Mouse (Mus musculus) forebrain, postnatal 0 days (tissue): Measurements from ENCODE around the gene Nipbl. TPM values are rescaled to one million over a fixed set of nuclear protein-coding genes. Genes with fewer than 3 reads are reported as not detected.
A peak's percentile ranks its signal among the peaks of the same experiment; 100 is the strongest.
"Not testable (repeated sequence)": the region's sequence is repeated elsewhere in the genome, so short reads cannot be mapped to it uniquely, and the experiment has no call there.

Experiments
- ATAC-seq: fragments of 200-750 bp; cut with Nextera tagmentation; 2 replicates; pipeline ENCODE4 v1.8.0; 2017; ENCODE audit warnings: mild to moderate bottlenecking, moderate library complexity
- DNase-seq: peaks from one replicate; pipeline ENCODE4 v3.0.0-alpha.2; 2015
- H3K27ac ChIP-seq: fragments of 300-500 bp; sonication (generic); 2 replicates; pipeline ENCODE4 v1.5.1; 2014; ENCODE audit warnings: low read depth, mild to moderate bottlenecking, antibody characterized with exemption, low read length, moderate library complexity, mixed read lengths
- H3K27me3 ChIP-seq: fragments of 300-500 bp; sonication (generic); 2 replicates; pipeline ENCODE4 v1.6.1; 2014; ENCODE audit warnings: mild to moderate bottlenecking, low read length, mixed read lengths; ENCODE audit not compliant: insufficient read depth
- H3K36me3 ChIP-seq: fragments of 300-500 bp; sonication (generic); 2 replicates; pipeline ENCODE4 v1.6.1; 2014; ENCODE audit warnings: mild to moderate bottlenecking, moderate library complexity; ENCODE audit not compliant: insufficient read depth
- H3K4me1 ChIP-seq: fragments of 300-500 bp; sonication (generic); 2 replicates; pipeline ENCODE4 v1.6.1; 2014; ENCODE audit warnings: antibody characterized with exemption; ENCODE audit not compliant: insufficient read depth
- H3K4me2 ChIP-seq: fragments of 300-500 bp; sonication (generic); 2 replicates; pipeline ENCODE4 v1.6.1; 2014; ENCODE audit warnings: low read depth, mild to moderate bottlenecking, moderate library complexity
- H3K4me3 ChIP-seq: fragments of 300-500 bp; sonication (generic); 2 replicates; pipeline ENCODE4 v1.5.1; 2014; ENCODE audit warnings: low read depth, low read length, mixed read lengths
- H3K9ac ChIP-seq: fragments of 300-500 bp; sonication (generic); 2 replicates; pipeline ENCODE4 v1.6.1; 2014; ENCODE audit warnings: mild to moderate bottlenecking
- H3K9me3 ChIP-seq: fragments of 300-500 bp; sonication (generic); 2 replicates; pipeline ENCODE4 v1.6.1; 2016; ENCODE audit warnings: low read length
- CTCF ChIP-seq: sonication (generic); IDR thresholded peaks from 2 replicates; pipeline ENCODE4 v1.5.1; 2016; ENCODE audit warnings: antibody characterized with exemption, control low read depth, low read depth
- WGBS: fragments of 180-500 bp; shearing (Covaris S2); extraction: QIAGEN DNeasy Blood & Tissue Kit; methylation state at CpG from one replicate; pipeline ENCODE4 v1.1.7; 2014; 5-methylcytosine and 5-hydroxymethylcytosine counted together
- polyA plus RNA-seq: library from polyadenylated mRNA; unstranded; fragments of >200 nt; fragmentation: Nextera tagmentation; extraction: Ambion mirVana; gene quantifications from 2 replicates; pipeline ENCODE4 v1.2.1, GENCODE M21; 2015
- total RNA-seq: library from RNA; depleted of rRNA; stranded (reverse); fragments of >200 nt; gene quantifications from 2 replicates; pipeline ENCODE4 v1.2.3, GENCODE M21; 2014

Gene Nipbl
- total and polyA plus RNA-seq, 2 experiments from 2014 or later: 10.5 to 20.7 TPM

DNA sequence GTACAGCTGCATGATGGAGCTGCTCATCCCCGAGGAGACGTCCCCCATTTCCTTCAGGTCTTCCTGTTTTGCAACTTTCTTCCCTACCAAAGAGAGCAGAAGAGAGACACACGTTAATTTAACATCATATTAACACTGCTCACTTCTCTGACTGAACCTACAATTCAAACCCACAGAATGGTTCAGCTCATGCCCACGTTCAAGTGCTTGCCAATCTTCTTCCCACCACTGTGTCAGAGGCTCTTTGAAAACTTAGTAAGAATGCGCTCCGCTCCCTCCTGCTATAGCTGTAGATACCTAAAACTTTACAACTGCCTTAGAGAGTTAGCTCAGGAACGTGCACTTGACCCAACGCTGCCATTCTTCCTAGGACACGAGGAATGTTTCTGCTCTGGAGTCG is 141.3 kb downstream of the Nipbl start:
- peaks cover 55% of the 10 kb centered on the region for H3K36me3 ChIP-seq
- H3K4me3 ChIP-seq: no peak overlapping the region
- H3K4me1 ChIP-seq: no peaks in the 10 kb centered on the region
- H3K4me2 ChIP-seq: no peak overlapping the region
- WGBS: 93% methylated on average over 10 of the region's 10 CpGs
- H3K9me3 ChIP-seq: no peaks in the 10 kb centered on the region
- no peak overlapping the region for H3K27ac ChIP-seq
- ATAC-seq (no peak), DNase-seq (no peak)
- H3K27me3 ChIP-seq: no peaks in the 10 kb centered on the region
- H3K9ac ChIP-seq: no peak overlapping the region
- TF ChIP-seq CTCF: no peak

DNA sequence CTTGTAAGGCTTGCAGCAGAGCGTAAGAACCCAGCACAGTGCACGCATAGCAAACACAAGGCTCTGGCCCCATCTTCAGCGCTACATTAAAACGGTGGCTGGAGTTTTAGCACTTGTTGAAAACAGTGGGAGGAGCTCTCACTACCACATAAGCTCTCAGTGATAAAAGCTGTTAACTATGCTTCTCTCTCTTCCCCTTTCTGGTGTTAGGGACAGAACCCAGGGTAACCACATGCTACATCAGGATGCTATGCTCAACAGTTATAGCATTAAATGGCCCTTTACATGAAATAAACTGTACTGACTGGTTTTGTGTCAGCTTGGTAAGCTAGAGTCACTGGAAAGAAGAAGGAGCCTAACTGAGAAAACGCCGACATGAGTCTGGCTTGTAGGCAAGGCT is 150.1 kb downstream of the Nipbl start:
- no peak overlapping the region for H3K4me3 ChIP-seq
- H3K4me1 ChIP-seq: no peaks in the 10 kb centered on the region
- WGBS: 96% methylated on average over 6 of the region's 6 CpGs
- ATAC-seq (no peak), DNase-seq (no peak)
- peaks cover 68% of the 10 kb centered on the region for H3K36me3 ChIP-seq
- no peaks in the 10 kb centered on the region for H3K9me3 ChIP-seq
- TF ChIP-seq CTCF: no peak
- H3K4me2 ChIP-seq: no peak overlapping the region
- H3K9ac ChIP-seq: no peak overlapping the region
- H3K27me3 ChIP-seq: no peaks in the 10 kb centered on the region
- H3K27ac ChIP-seq: no peak overlapping the region

DNA sequence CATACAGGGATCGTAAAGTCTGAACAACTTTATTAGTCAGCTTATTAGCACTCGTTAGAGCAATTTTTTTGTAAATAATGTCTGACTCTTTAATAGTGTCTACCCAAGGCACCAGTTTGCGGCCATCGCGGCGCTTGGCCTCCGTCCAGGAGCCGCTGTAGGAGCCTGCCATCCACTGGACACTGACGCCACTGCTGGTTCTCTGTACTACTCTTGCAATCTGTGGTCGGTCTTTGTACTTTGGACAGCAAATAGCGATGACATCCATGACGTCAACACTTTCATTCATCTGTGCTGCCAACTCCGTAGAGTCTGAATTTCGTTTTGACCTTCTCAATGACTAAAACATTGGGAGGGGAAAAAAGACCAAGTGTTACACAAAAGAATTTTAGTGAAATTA is 153.0 kb downstream of the Nipbl start:
- Histone ChIP-seq H3K4me3 (no peak overlapping the region), H3K9me3 (no peaks in the 10 kb centered on the region), H3K27ac (no peak overlapping the region), H3K4me1 (no peaks in the 10 kb centered on the region), H3K36me3 (peaks cover 49% of the 10 kb centered on the region), H3K4me2 (no peak overlapping the region), H3K9ac (no peak overlapping the region), H3K27me3 (no peaks in the 10 kb centered on the region)
- 75% methylated on average over 14 of the region's 14 CpGs for WGBS
- no peak for ATAC-seq
- DNase-seq: no peak
- TF ChIP-seq CTCF: no peak

DNA sequence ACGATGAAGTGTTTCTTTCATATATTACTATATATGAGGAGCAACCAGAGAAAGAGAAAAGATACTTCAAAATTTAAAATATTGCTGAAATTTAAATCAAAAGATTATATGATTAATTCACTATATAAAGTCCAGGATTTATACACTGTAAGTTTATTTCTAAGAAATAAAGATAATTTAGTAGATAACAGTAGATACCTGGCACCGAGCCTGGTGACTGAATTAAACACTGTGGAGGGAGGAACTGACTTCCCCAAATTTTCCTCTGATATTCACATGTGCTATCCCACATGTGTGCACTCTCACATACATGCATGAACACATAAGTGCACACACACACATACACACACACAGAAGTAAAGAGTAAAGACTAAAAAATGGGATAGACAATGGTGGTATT is 162.1 kb downstream of the Nipbl start:
- DNase-seq (no peak), ATAC-seq (no peak)
- no peaks in the 10 kb centered on the region for H3K4me1 ChIP-seq
- no peaks in the 10 kb centered on the region for H3K36me3 ChIP-seq
- H3K4me3 ChIP-seq: no peak overlapping the region
- H3K9ac ChIP-seq: no peak overlapping the region
- no peak for TF ChIP-seq CTCF
- no peaks in the 10 kb centered on the region for H3K27me3 ChIP-seq
- WGBS: 77% methylated on average over 2 of the region's 2 CpGs
- no peaks in the 10 kb centered on the region for H3K9me3 ChIP-seq
- no peak overlapping the region for H3K4me2 ChIP-seq
- H3K27ac ChIP-seq: no peak overlapping the region

DNA sequence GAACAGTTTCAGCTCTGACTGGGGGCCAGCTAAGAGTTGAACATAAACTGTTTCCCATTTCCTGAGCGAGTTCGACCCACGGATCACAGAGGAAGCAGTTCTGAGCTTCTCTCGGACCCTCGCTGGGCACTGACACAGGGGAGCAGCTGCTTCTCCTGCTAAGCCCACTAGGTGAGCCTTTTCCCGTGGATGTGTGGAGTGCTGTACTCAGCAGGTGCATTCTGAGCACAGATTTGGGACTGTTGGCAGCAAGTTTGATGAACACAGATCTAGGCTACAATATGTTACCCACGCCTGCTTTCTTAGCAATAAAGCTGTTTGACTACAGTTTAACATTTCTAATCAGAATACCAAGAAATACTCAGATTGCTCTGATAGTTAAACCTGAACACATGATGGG is 162.6 kb downstream of the Nipbl start:
- H3K9me3 ChIP-seq: no peaks in the 10 kb centered on the region
- no peak for TF ChIP-seq CTCF
- peak; percentile 32 for DNase-seq
- ATAC-seq: peak; percentile 50
- H3K4me1 ChIP-seq: no peaks in the 10 kb centered on the region
- no peaks in the 10 kb centered on the region for H3K36me3 ChIP-seq
- H3K27me3 ChIP-seq: no peaks in the 10 kb centered on the region
- WGBS: 72% methylated on average over 7 of the region's 7 CpGs
- H3K27ac ChIP-seq: no peak overlapping the region
- H3K4me3 ChIP-seq: no peak overlapping the region
- H3K9ac ChIP-seq: no peak overlapping the region
- no peak overlapping the region for H3K4me2 ChIP-seq

DNA sequence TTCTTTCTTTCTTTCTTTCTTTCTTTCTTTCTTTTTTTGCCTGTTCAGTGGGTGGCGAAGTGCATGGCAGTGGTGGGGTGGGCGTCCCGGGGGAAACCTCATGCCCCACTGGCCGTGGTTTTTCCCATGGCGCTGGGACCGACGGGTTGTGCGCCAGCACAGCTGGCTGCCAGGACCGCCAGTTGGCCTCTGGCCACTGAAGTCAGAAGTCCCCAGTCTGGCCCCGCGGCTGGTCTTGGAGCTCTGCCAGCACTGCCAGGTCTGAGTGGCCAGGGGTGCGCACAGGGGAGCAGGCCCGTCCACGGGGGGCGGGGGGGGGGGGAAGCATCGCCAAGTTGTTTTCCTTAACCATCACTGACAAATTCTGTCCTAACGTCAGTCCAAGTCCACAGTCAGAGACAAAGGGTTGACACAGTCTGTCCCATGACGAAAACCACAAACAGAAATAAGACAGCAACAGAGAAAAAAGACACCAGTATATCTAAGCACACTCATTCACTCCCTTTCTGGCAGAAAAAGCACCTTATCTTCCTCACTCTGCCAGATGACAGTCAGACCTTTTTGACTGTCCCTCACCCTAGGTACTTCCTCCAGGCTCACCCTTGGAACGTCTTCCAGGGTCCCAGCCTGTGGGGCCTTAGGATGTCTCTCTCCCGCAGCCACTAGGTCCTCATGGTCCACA is 164.2 kb downstream of the Nipbl start:
- Histone ChIP-seq H3K9ac (no peak overlapping the region), H3K36me3 (no peaks in the 10 kb centered on the region), H3K4me2 (peak overlapping the region; percentile 47), H3K4me3 (peak overlapping the region; percentile 23), H3K27ac (no peak overlapping the region), H3K4me1 (no peaks in the 10 kb centered on the region), H3K9me3 (no peaks in the 10 kb centered on the region), H3K27me3 (no peaks in the 10 kb centered on the region)
- WGBS: 60% methylated on average over 20 of the region's 20 CpGs
- DNase-seq (no peak), ATAC-seq (peak; percentile 42)
- no peak for TF ChIP-seq CTCF

DNA sequence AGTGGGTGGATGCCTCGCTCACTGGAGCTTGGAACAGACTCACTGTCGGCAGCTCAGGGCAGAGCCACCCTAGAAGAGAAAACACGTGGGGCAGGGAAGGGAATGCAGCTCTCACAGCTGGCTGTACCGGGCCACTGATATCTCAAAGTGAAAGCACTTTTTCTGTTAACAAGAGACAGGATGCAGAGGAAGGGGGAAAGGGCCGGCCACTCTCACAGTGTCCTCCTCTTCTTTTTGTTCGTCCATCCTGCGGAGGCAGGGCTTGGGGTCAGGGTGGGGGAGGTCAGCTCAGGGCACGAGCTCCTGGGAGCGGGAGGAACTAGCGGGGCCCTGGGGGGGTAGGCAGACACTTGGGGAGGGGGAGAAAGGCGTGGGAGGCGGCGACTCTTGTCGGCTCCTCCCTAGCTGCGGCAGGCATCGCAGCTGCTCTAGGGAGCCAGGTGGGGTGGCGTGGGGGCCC is 164.9 kb downstream of the Nipbl start:
- Histone ChIP-seq H3K9ac (no peak overlapping the region), H3K36me3 (no peaks in the 10 kb centered on the region), H3K4me3 (peak overlapping the region; percentile 23), H3K27me3 (no peaks in the 10 kb centered on the region), H3K27ac (no peak overlapping the region), H3K9me3 (no peaks in the 10 kb centered on the region), H3K4me2 (peak overlapping the region; percentile 47), H3K4me1 (no peaks in the 10 kb centered on the region)
- no peak; the same call in 1 of the 2 replicates for ATAC-seq
- no peak for DNase-seq
- TF ChIP-seq CTCF: no peak
- 42% methylated on average over 17 of the region's 17 CpGs for WGBS

DNA sequence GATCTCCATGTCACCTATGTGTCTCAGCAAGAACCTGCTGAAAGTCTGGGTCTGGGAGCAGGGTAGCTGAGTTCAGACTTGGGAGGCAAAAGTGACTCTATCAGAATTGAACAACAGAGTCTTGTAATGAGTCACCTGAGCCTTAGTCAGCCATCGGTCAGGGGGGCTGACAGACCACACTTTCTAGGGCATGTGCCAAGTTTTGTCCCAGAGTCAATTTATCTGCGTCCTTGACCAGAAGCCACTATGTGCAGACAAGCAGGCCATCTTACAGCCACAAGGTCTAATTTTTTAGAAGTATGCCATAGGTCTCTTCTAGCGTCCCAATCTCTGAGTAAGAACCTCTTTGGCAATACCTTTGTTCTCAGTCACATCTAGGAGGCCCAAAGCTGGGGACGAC is 166.3 kb downstream of the Nipbl start:
- DNase-seq, ATAC-seq: not testable (repeated sequence)
- WGBS: 93% methylated on average over 4 of the region's 4 CpGs

More for the DNA sequence above, 166.3 kb downstream of the Nipbl start:
- not testable (repeated sequence) for H3K27ac ChIP-seq, H3K36me3 ChIP-seq, H3K9me3 ChIP-seq, H3K4me2 ChIP-seq, H3K4me3 ChIP-seq, H3K4me1 ChIP-seq, H3K9ac ChIP-seq, H3K27me3 ChIP-seq
